Mouse (Mus musculus): ENCODE measurements around the gene Gm10645. TPM values are rescaled to one million over a fixed set of nuclear protein-coding genes. Genes with fewer than 3 reads are reported as not detected.
A peak's percentile ranks its signal among the peaks of the same experiment; 100 is the strongest.

Gm10645 gene
- polyA plus RNA-seq (2014; fragmentation: Nextera tagmentation; extraction: Ambion mirVana), result 9.3 and 13.1 TPM in 2 replicates

- Histone ChIP-seq H3K27ac (replicated peaks; ENCODE audit: low read depth, low read length) (peak within 1 kb of the TSS; percentile 96), H3K36me3 (ENCODE audit: control insufficient read depth, insufficient read depth, low read length) (no peaks in the 10 kb centered on the region), H3K4me3 (replicated peaks; ENCODE audit: low read depth, low read length) (peak within 1 kb of the TSS; percentile 89), H3K9ac (replicated peaks; ENCODE audit: low read length) (peak within 1 kb of the TSS; percentile 99), H3K4me2 (ENCODE audit: low read length) (peak within 1 kb of the TSS; percentile 67), H3K9me3 (ENCODE audit: control insufficient read depth, low read length) (no peaks in the 10 kb centered on the region), H3K27me3 (ENCODE audit: control insufficient read depth, insufficient read depth, low read length) (no peaks in the 10 kb centered on the region), H3K4me1 (ENCODE audit: control insufficient read depth, insufficient read depth, low read length) (peaks cover 25% of the 10 kb centered on the region)
- ATAC-seq (ENCODE audit: low FRiP score, low TSS enrichment) (peak; percentile 82), DNase-seq (peak; percentile 79)
- 2% methylated on average over 54 of the region's 54 CpGs for WGBS
These were observed at the start of gene Gm10645 for GRCm38 (mm10) chr8:83165931-83166867. TSS of gene Gm10645 (minus strand) at chr8:83166170.

- H3K4me3 ChIP-seq (replicated peaks; ENCODE audit: low read depth, low read length), result no peak overlapping the region
- 58% methylated on average over 5 of the region's 5 CpGs for WGBS
- no peak for DNase-seq
- 0 out of 2 replicates have a peak overlapping the region, but pooled peaks have one; percentile 26 for H3K27ac ChIP-seq (replicated peaks; ENCODE audit: low read depth, low read length)
- H3K9ac ChIP-seq (replicated peaks; ENCODE audit: low read length), result no peak overlapping the region
- no peaks in the 10 kb centered on the region for H3K27me3 ChIP-seq (ENCODE audit: control insufficient read depth, insufficient read depth, low read length)
- ATAC-seq (ENCODE audit: low FRiP score, low TSS enrichment), result no peak
- H3K4me2 ChIP-seq (ENCODE audit: low read length), result no peak overlapping the region
- H3K4me1 ChIP-seq (ENCODE audit: control insufficient read depth, insufficient read depth, low read length), result no peaks in the 10 kb centered on the region
- peaks cover 15% of the 10 kb centered on the region for H3K36me3 ChIP-seq (ENCODE audit: control insufficient read depth, insufficient read depth, low read length)
- no peaks in the 10 kb centered on the region for H3K9me3 ChIP-seq (ENCODE audit: control insufficient read depth, low read length)
These were observed 49.1 kb upstream of the Gm10645 start for GRCm38 (mm10) chr8:83215065-83215464.

DNA sequence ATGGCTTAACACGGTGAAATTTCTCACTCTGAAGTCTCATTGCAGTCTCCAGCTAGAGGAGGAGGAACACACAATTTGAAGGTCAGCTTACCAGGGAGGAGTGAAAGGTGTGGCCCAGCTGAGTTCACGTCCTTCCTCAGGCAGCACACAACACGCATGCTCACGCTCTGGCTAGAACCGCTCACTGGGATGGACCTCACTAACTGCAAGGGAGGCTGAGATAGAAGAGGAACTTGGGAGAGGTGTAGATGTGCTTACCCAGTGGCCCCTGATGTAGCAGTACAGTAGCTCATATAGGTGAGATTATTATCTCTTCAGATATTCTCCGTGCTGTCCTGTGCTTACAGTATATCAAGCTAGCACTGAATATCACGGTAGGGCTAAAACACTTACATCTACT, 44.7 kb upstream of the Gm10645 start:
- DNase-seq, result no peak
- ATAC-seq (ENCODE audit: low FRiP score, low TSS enrichment), result no peak
- H3K4me1 ChIP-seq (ENCODE audit: control insufficient read depth, insufficient read depth, low read length), result no peaks in the 10 kb centered on the region
- no peak overlapping the region for H3K4me3 ChIP-seq (replicated peaks; ENCODE audit: low read depth, low read length)
- no peak overlapping the region for H3K9ac ChIP-seq (replicated peaks; ENCODE audit: low read length)
- no peaks in the 10 kb centered on the region for H3K9me3 ChIP-seq (ENCODE audit: control insufficient read depth, low read length)
- WGBS, result 97% methylated on average over 7 of the region's 7 CpGs
- no peaks in the 10 kb centered on the region for H3K27me3 ChIP-seq (ENCODE audit: control insufficient read depth, insufficient read depth, low read length)
- H3K4me2 ChIP-seq (ENCODE audit: low read length), result no peak overlapping the region
- H3K27ac ChIP-seq (replicated peaks; ENCODE audit: low read depth, low read length), result no peak overlapping the region
- peaks cover 15% of the 10 kb centered on the region for H3K36me3 ChIP-seq (ENCODE audit: control insufficient read depth, insufficient read depth, low read length)

DNA sequence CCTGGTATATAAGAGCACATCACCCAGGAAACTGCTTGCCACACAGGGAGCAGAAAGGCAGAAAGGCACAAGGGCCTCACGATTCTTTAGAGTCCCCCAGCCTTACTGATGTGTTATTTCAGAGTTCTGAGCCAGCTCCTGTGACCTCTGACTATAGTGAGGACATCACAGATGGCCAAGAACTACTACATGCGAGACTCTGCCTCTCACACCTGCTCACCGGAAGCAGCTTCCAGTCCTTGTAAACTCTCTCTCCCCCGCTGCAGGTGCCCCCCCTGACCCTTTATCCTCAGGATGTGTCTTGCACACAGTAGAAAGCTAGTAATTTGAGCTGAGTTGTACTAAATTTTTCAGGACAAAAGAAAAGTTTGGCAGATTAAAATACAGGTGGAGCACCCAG, 43.6 kb upstream of the Gm10645 start:
- H3K27ac ChIP-seq (replicated peaks; ENCODE audit: low read depth, low read length), result no peak overlapping the region
- H3K9ac ChIP-seq (replicated peaks; ENCODE audit: low read length), result no peak overlapping the region
- no peak overlapping the region for H3K4me3 ChIP-seq (replicated peaks; ENCODE audit: low read depth, low read length)
- no peaks in the 10 kb centered on the region for H3K9me3 ChIP-seq (ENCODE audit: control insufficient read depth, low read length)
- H3K4me1 ChIP-seq (ENCODE audit: control insufficient read depth, insufficient read depth, low read length), result no peaks in the 10 kb centered on the region
- DNase-seq (no peak), ATAC-seq (ENCODE audit: low FRiP score, low TSS enrichment) (no peak)
- 83% methylated on average over 4 of the region's 4 CpGs for WGBS
- H3K36me3 ChIP-seq (ENCODE audit: control insufficient read depth, insufficient read depth, low read length), result peaks cover 15% of the 10 kb centered on the region
- no peak overlapping the region for H3K4me2 ChIP-seq (ENCODE audit: low read length)
- H3K27me3 ChIP-seq (ENCODE audit: control insufficient read depth, insufficient read depth, low read length), result no peaks in the 10 kb centered on the region

GRCm38 (mm10) chr8:83205907-83206306, 39.9 kb upstream of the Gm10645 start:
- Histone ChIP-seq H3K4me1 (ENCODE audit: control insufficient read depth, insufficient read depth, low read length) (no peaks in the 10 kb centered on the region), H3K36me3 (ENCODE audit: control insufficient read depth, insufficient read depth, low read length) (no peaks in the 10 kb centered on the region), H3K9me3 (ENCODE audit: control insufficient read depth, low read length) (no peaks in the 10 kb centered on the region), H3K27ac (replicated peaks; ENCODE audit: low read depth, low read length) (no peak overlapping the region), H3K27me3 (ENCODE audit: control insufficient read depth, insufficient read depth, low read length) (no peaks in the 10 kb centered on the region), H3K4me3 (replicated peaks; ENCODE audit: low read depth, low read length) (no peak overlapping the region), H3K4me2 (ENCODE audit: low read length) (no peak overlapping the region), H3K9ac (replicated peaks; ENCODE audit: low read length) (no peak overlapping the region)
- ATAC-seq (ENCODE audit: low FRiP score, low TSS enrichment) (no peak), DNase-seq (no peak)
- WGBS, result 84% methylated on average over 7 of the region's 7 CpGs

DNA sequence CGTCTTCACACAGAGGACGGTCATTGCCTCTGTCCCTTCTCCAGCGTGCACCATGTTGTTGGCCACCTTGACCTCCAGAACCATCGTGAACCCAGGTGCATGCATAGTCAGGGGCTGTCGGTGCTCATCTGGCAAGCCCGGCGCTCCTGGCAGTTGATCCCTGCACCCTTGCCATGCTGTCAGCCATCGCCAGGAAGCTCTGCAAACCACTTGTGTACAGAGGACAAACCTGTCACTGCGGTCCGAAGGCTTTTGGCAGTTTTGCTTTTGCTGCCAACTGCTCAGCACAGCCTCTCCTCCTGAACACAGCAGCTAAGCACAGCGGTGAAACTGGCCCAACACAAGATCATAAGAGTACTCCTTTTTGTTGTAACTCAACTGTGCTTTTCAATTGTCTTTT, 37.0 kb upstream of the Gm10645 start:
- ATAC-seq (ENCODE audit: low FRiP score, low TSS enrichment) (no peak), DNase-seq (no peak)
- Histone ChIP-seq H3K9me3 (ENCODE audit: control insufficient read depth, low read length) (no peaks in the 10 kb centered on the region), H3K27me3 (ENCODE audit: control insufficient read depth, insufficient read depth, low read length) (no peaks in the 10 kb centered on the region), H3K36me3 (ENCODE audit: control insufficient read depth, insufficient read depth, low read length) (no peaks in the 10 kb centered on the region), H3K9ac (replicated peaks; ENCODE audit: low read length) (no peak overlapping the region), H3K4me1 (ENCODE audit: control insufficient read depth, insufficient read depth, low read length) (0 out of 2 replicates have a peak, but pooled peaks cover 7% of the 10 kb centered on the region), H3K27ac (replicated peaks; ENCODE audit: low read depth, low read length) (no peak overlapping the region), H3K4me2 (ENCODE audit: low read length) (no peak overlapping the region), H3K4me3 (replicated peaks; ENCODE audit: low read depth, low read length) (no peak overlapping the region)
- WGBS, result 95% methylated on average over 11 of the region's 11 CpGs

DNA sequence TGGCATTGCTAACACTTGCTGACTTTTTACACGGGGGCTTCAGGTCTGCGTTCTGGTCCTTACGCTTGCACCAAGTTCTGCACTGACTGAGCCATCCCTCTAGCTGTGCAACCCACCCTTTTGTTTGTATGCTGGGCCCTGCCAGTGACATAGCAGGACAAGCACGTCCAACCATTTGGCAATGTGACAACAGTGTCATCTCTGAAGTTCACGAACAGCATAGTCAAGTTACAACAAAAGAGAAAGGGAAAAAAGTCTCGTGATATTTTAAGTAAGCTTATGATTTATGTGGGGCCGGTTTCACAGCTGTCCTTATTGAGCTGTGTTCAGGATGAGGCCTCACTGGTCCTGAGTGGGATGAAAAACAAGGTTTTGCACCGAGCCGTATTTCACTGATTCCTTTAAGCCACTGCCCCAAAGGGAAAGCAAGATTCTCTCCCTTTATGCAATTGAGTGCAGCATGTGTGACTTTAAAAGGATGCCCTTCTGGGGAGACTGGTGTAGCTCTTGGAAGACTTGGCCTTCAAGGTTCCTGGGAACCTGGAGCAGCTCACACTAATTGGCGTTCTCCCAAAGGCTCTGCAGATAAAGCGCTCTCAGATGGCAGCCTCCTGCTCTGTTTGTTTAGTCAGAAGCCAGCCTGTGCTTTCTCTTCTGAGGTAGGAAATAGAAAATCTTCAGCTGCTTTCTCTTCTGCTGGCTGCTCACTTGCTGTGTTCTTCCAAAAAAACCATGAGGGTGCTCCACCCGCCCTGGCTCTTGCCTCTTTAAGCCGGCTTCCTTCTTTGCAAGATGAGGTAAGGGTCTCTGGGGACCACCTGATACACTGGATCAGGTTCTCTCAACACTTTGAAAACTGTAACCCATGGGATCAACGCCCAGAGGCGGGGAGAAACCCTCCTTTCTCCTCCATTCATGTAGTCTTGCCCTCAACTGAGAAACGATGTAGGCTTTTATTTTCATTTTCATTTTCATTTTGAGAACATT, 34.5 kb upstream of the Gm10645 start:
- 72% methylated on average over 16 of the region's 16 CpGs for WGBS
- peak; percentile 58 for DNase-seq
- H3K4me1 ChIP-seq (ENCODE audit: control insufficient read depth, insufficient read depth, low read length), result peaks cover 15% of the 10 kb centered on the region
- no peaks in the 10 kb centered on the region for H3K9me3 ChIP-seq (ENCODE audit: control insufficient read depth, low read length)
- no peaks in the 10 kb centered on the region for H3K27me3 ChIP-seq (ENCODE audit: control insufficient read depth, insufficient read depth, low read length)
- H3K4me2 ChIP-seq (ENCODE audit: low read length), result no peak overlapping the region
- ATAC-seq (ENCODE audit: low FRiP score, low TSS enrichment), result no peak
- peak overlapping the region; percentile 45; the same call in 1 of the 2 replicates for H3K27ac ChIP-seq (replicated peaks; ENCODE audit: low read depth, low read length)
- no peak overlapping the region for H3K9ac ChIP-seq (replicated peaks; ENCODE audit: low read length)
- H3K36me3 ChIP-seq (ENCODE audit: control insufficient read depth, insufficient read depth, low read length), result no peaks in the 10 kb centered on the region
- H3K4me3 ChIP-seq (replicated peaks; ENCODE audit: low read depth, low read length), result no peak overlapping the region

- H3K9me3 ChIP-seq (ENCODE audit: control insufficient read depth, low read length), result no peaks in the 10 kb centered on the region
- no peak overlapping the region for H3K9ac ChIP-seq (replicated peaks; ENCODE audit: low read length)
- H3K27me3 ChIP-seq (ENCODE audit: control insufficient read depth, insufficient read depth, low read length), result no peaks in the 10 kb centered on the region
- no peak overlapping the region for H3K4me3 ChIP-seq (replicated peaks; ENCODE audit: low read depth, low read length)
- no peaks in the 10 kb centered on the region for H3K36me3 ChIP-seq (ENCODE audit: control insufficient read depth, insufficient read depth, low read length)
- ATAC-seq (ENCODE audit: low FRiP score, low TSS enrichment) (no peak), DNase-seq (no peak)
- peaks cover 15% of the 10 kb centered on the region for H3K4me1 ChIP-seq (ENCODE audit: control insufficient read depth, insufficient read depth, low read length)
- H3K4me2 ChIP-seq (ENCODE audit: low read length), result no peak overlapping the region
- WGBS, result 80% methylated on average over 8 of the region's 8 CpGs
- peak overlapping the region; percentile 45; the same call in 1 of the 2 replicates for H3K27ac ChIP-seq (replicated peaks; ENCODE audit: low read depth, low read length)
These were observed 33.7 kb upstream of the Gm10645 start for GRCm38 (mm10) chr8:83199715-83200114.
